Mouse (Mus musculus) liver, adult 2 months (tissue): ENCODE data around the gene Myo16. TPM values are rescaled to one million over a fixed set of nuclear protein-coding genes. Genes with fewer than 3 reads are reported as not detected.

Experiments used
- DNase-seq: peaks from one replicate; pipeline ENCODE4 v3.0.0-alpha.2; 2011; ENCODE audit warnings: low read depth, low spot score; ENCODE audit errors: extremely low read depth
- H3K27ac ChIP-seq: fragments of 200-500 bp; replicated peaks from 2 replicates; pipeline ENCODE4 v1.5.1; 2012; ENCODE audit warnings: low read depth, mild to moderate bottlenecking, control low read depth, inconsistent platforms, low read length; ENCODE audit not compliant: insufficient read depth
- H3K27me3 ChIP-seq: fragments of 200-500 bp; 2 replicates; pipeline ENCODE4 v1.6.1; 2012; ENCODE audit warnings: mild to moderate bottlenecking, moderate library complexity, low read length, inconsistent platforms; ENCODE audit not compliant: control insufficient read depth, insufficient read depth
- H3K36me3 ChIP-seq: fragments of 200-500 bp; 2 replicates; pipeline ENCODE4 v1.6.1; 2012; ENCODE audit warnings: low read length, inconsistent platforms; ENCODE audit not compliant: control insufficient read depth, insufficient read depth
- H3K4me1 ChIP-seq: fragments of 200-500 bp; 2 replicates; pipeline ENCODE4 v1.6.1; 2011; ENCODE audit warnings: low read length; ENCODE audit not compliant: control insufficient read depth, insufficient read depth
- H3K4me3 ChIP-seq: fragments of 200-500 bp; 2 replicates; pipeline ENCODE4 v1.5.1; 2011; ENCODE audit warnings: low read depth, mild to moderate bottlenecking, control low read depth, low read length, moderate library complexity; ENCODE audit not compliant: insufficient read depth
- H3K79me2 ChIP-seq: fragments of 200-500 bp; 2 replicates; pipeline ENCODE4 v1.6.1; 2012; ENCODE audit warnings: inconsistent platforms, mild to moderate bottlenecking, low read length, moderate library complexity; ENCODE audit not compliant: control insufficient read depth, insufficient read depth
- H3K9ac ChIP-seq: fragments of 200-500 bp; 2 replicates; pipeline ENCODE4 v1.6.1; 2012; ENCODE audit warnings: low read depth, mild to moderate bottlenecking, control low read depth, inconsistent platforms, low read length
- CTCF ChIP-seq: fragments of 200-500 bp; IDR thresholded peaks from 2 replicates; pipeline ENCODE4 v1.5.1; 2011; ENCODE audit warnings: low read depth, low read length, control low read depth
- POLR2A ChIP-seq: fragments of 200-500 bp; IDR thresholded peaks from 2 replicates; pipeline ENCODE4 v1.6.1; 2011; ENCODE audit warnings: low read length, control low read depth; ENCODE audit not compliant: insufficient read depth; ENCODE audit errors: extremely low read depth
- WGBS: fragments of 180-500 bp; shearing (Covaris S2); methylation state at CpG from one replicate; pipeline ENCODE4 v1.1.7; 2018; 5-methylcytosine and 5-hydroxymethylcytosine counted together
- polyA plus RNA-seq: library from polyadenylated mRNA; depleted of rRNA; stranded (reverse); fragments of >200 nt; gene quantifications from 2 replicates; pipeline ENCODE4 v1.2.3, GENCODE M21; 2012
- total RNA-seq: library from RNA; depleted of rRNA; stranded (reverse); fragments of >200 nt; gene quantifications from 2 replicates; pipeline ENCODE4 v1.2.3, GENCODE M21; 2014

Myo16 gene
- total and polyA plus RNA-seq, 2 experiments: not detected

DNA sequence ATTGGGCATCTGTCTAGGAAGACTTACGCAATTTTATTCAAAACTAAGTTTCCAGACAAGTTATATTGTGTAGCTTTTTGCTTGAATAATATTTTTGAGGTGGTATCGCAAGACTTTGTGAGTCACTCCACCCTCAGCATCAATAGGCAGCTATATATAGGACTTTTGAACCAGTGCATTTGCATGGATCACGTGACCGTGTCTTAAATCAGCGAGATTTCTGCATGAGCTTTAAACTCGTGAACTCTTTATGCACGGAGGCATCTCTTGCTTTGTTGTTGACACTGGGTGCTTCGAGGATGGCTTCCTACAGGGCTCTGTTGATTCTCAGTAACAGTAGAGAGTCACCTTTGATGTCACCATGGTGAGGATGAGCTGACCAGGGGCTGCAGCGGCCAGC is 262.2 kb downstream of the Myo16 start:
- WGBS: 78% methylated on average over 9 of the region's 9 CpGs
- Histone ChIP-seq H3K4me3 (no peak overlapping the region), H3K36me3 (no peaks in the 10 kb centered on the region), H3K79me2 (no peaks in the 10 kb centered on the region), H3K9ac (no peak overlapping the region), H3K27ac (no peak overlapping the region), H3K27me3 (no peaks in the 10 kb centered on the region), H3K4me1 (no peaks in the 10 kb centered on the region)
- no peak for DNase-seq
- TF ChIP-seq POLR2A (no peak), CTCF (no peak)

DNA sequence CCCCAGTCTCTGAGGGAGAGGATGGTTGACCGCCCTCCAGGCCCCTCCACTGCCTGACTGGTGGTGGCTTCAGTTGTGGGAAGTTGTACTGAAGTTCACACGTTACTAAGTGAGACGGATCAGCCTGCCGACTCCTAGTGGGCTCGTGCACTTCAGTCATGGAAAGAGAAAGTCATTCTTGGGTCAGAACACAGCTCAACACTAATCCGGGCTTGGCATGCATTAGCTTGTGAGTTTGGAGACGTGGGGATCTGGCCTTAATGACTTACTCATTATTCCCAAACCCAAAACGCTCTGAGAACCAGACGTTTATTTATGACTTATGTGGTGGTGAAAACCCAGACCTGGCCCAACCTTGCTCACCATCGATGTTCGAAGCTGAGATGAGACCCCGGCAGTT is 263.1 kb downstream of the Myo16 start:
- WGBS: 89% methylated on average over 12 of the region's 12 CpGs
- Histone ChIP-seq H3K4me3 (no peak overlapping the region), H3K36me3 (no peaks in the 10 kb centered on the region), H3K9ac (no peak overlapping the region), H3K4me1 (no peaks in the 10 kb centered on the region), H3K27me3 (no peaks in the 10 kb centered on the region), H3K27ac (no peak overlapping the region), H3K79me2 (no peaks in the 10 kb centered on the region)
- TF ChIP-seq CTCF: no peak
- no peak for TF ChIP-seq POLR2A
- no peak for DNase-seq

DNA sequence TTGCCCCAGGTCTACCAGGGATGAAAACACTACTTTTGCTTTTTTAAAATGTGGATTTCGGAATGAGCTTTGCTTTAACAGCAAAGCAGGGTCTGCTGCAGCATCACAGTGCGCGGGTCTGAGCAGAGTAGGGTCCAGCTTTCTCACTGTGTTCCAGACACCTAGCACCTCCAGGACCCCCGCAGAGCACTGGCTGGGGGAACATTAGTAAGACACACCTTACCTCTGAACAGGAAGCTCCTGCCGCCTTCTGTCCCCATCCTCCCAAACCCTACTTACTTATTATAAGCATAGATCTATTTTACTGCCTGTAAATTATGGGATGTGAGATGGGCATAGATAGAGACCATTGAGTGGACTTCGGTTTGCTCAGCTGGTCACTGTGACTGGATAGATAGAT is 263.6 kb downstream of the Myo16 start:
- Histone ChIP-seq H3K27ac (no peak overlapping the region), H3K9ac (no peak overlapping the region), H3K36me3 (no peaks in the 10 kb centered on the region), H3K4me1 (no peaks in the 10 kb centered on the region), H3K4me3 (no peak overlapping the region), H3K27me3 (no peaks in the 10 kb centered on the region), H3K79me2 (no peaks in the 10 kb centered on the region)
- TF ChIP-seq POLR2A (no peak), CTCF (no peak)
- WGBS: 93% methylated on average over 6 of the region's 6 CpGs
- no peak for DNase-seq

DNA sequence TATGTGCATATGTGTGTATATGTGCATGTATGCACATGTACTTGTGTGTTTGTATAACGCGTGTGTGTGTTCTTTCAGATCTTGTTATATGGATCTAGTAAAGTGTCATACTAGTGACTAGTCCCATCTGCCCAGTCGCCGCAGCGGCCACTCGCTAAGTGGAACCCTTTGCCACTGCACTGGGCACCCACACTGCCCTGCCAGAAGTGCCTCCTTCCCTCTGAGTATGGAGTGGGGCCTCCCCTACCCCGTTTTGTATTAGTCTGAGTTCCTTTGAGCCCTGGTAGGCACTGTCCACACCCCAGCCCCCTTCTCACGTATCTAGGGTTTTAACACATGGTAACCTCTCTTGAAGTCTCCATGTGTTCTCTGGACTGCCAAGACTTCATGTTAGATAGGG is 264.3 kb downstream of the Myo16 start:
- H3K9ac ChIP-seq: no peak overlapping the region
- H3K27me3 ChIP-seq: no peaks in the 10 kb centered on the region
- WGBS: 90% methylated on average over 8 of the region's 8 CpGs
- DNase-seq: no peak
- no peaks in the 10 kb centered on the region for H3K36me3 ChIP-seq
- no peaks in the 10 kb centered on the region for H3K79me2 ChIP-seq
- no peak for TF ChIP-seq POLR2A
- TF ChIP-seq CTCF: no peak
- no peak overlapping the region for H3K27ac ChIP-seq
- H3K4me1 ChIP-seq: no peaks in the 10 kb centered on the region
- no peak overlapping the region for H3K4me3 ChIP-seq

DNA sequence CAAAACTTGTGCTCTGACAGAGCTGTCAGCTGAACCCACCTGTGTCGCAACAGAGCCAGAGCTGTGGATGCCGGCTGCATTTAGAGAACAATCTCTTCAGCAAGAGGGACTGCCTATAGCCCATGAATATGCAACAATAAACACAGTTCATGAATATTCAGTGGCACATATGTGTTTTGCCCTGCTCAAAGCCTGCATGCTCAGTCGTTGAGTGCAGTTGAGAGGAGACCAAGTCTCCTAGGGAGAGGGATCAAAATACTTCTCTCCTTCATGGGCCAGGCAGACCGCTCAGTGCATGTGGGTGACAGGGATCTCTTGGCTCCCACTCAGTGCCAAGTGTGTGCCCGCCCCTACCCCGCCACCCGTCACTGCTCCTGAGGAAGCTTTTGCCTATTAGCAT is 265.3 kb downstream of the Myo16 start:
- Histone ChIP-seq H3K36me3 (no peaks in the 10 kb centered on the region), H3K27ac (no peak overlapping the region), H3K27me3 (no peaks in the 10 kb centered on the region), H3K9ac (no peak overlapping the region), H3K79me2 (no peaks in the 10 kb centered on the region), H3K4me1 (no peaks in the 10 kb centered on the region), H3K4me3 (no peak overlapping the region)
- WGBS: 74% methylated on average over 7 of the region's 7 CpGs
- TF ChIP-seq POLR2A (no peak), CTCF (no peak)
- no peak for DNase-seq

- H3K4me3 ChIP-seq: no peak overlapping the region
- no peaks in the 10 kb centered on the region for H3K27me3 ChIP-seq
- TF ChIP-seq POLR2A (no peak), CTCF (no peak)
- no peaks in the 10 kb centered on the region for H3K4me1 ChIP-seq
- DNase-seq: no peak
- H3K36me3 ChIP-seq: no peaks in the 10 kb centered on the region
- no peak overlapping the region for H3K27ac ChIP-seq
- 81% methylated on average over 4 of the region's 4 CpGs for WGBS
- no peaks in the 10 kb centered on the region for H3K79me2 ChIP-seq
- no peak overlapping the region for H3K9ac ChIP-seq
These were observed 266.0 kb downstream of the Myo16 start for GRCm38 (mm10) chr8:10419726-10420125.
